Mouse (Mus musculus) layer of hippocampus, adult 8-10 months (tissue): ENCODE results near the gene Aqp1. TPM values are rescaled to one million over a fixed set of nuclear protein-coding genes. Genes with fewer than 3 reads are reported as not detected.

Experiments used
- microRNA-seq, 2 experiments: library from miRNA; unstranded; fragments of <30 nt; microRNA quantifications; one replicate each; pipeline ENCODE4 v1.2.0; 2022
- total RNA-seq, 4 experiments: library from RNA; stranded (reverse); gene quantifications; 2 replicates each; pipeline ENCODE4 v1.2.4; 2022

Gene Aqp1
- total RNA-seq, 4 experiments from 2014 or later: 0.19 to 1.3 (median 0.85) TPM

Small RNAs within 50 kb of the gene (microRNA-seq; reads per million reads assigned to microRNA genes)
- gene Gm25458: 0 reads per million in 2 experiments

Other genes with a start within 250 kb of the Aqp1 start
- 1 to 10 TPM; 4.0 to 5.9 (median 5.3) TPM for gene Crhr2, start 203.4 kb upstream of the Aqp1 start, total RNA-seq
- gene Inmt, start 161.4 kb upstream of the Aqp1 start, total RNA-seq: 1 to 10 TPM; 1.2 to 6.0 (median 3.1) TPM
- gene Mindy4, start 133.0 kb upstream of the Aqp1 start, total RNA-seq: 10 to 100 TPM; 11.9 to 13.8 (median 12.8) TPM
- not detected for gene Ghrhr, start 39.9 kb downstream of the Aqp1 start, total RNA-seq
- 100 to 1,000 TPM; 130 to 163 (median 141) TPM for gene Adcyap1r1, start 115.5 kb downstream of the Aqp1 start, total RNA-seq